Mouse (Mus musculus) adipocyte (in vitro differentiated cells): ENCODE measurements around the gene Arnt2.

Source experiments
- DNase-seq: peaks from one replicate; pipeline ENCODE4 v3.0.0-alpha.2; 2016; ENCODE audit warnings: low spot score

Gene Arnt2

DNA sequence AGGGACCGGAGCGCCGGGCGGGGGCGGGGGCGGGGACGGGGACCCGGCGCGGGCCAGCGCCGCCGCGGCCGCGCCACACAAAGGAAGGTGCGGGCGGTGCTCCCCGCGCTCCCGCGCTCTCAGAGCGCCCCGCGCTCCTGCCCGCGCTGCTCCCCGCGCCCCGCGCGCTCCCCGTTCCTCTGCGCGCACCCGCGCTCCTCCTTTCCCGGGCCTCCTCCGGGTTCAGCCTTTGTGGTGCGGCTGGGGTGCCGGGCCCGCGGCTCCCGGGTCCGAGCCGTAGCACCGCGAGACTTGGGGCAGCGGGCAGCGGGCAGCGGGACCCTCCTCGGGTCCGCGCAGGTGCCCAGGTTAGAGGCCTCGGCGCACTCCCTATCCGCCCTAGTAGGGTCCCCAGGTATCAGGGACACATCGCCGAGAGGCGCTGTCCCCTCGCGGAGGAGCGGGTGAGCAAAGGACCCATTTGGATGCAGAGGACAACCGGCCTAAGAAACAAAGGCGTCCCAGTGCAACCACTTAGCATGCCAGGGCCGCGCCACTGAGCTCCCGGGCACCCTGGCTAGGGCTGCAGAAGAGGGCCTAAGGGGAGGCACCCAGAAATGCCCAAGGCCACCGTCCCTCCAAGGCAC lies at the start of gene Arnt2:
Gene Arnt2, minus strand, starts transcription at position 281 of the 626 bp plus-strand sequence.
- DNase-seq, result no peak

DNA sequence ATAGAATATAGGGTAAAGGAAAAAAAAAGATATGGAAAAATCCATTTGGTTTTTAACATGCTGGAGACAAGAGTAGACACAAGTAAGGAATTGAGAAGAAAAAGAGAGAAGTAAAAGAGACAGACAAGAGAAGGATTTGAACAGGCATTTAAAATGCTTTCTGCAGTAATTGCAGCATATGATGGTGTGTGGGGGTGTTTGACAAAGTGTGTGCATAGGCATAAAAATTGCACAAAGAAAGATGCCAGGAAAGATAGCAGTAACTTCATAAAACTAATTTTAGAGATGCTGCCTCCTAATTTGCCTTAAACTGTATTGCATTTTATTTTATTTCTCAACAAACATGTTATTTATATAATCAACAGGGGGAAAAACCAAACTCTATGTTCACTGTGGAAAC lies 41.7 kb upstream of the Arnt2 start:
- no peak for DNase-seq

DNA sequence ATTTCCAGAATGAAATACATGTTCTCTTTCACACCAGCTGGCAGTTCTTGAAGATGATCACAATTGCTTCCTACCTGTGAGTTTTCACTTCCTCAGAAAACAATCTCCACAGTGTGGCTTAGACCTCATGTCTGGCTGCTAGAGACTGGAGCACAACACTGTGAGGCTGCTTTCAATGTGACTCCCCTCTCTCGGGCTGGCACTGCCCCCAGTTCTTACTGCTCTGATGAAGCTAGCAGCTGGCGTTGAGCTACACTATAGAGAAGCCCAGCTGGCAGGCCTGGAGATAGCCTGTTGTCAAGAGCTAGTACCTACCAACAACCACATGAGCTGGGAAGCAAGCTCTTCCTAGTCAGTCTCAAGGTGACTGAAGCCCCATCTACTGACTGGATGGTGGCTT lies 39.1 kb upstream of the Arnt2 start:
- DNase-seq, result no peak

DNA sequence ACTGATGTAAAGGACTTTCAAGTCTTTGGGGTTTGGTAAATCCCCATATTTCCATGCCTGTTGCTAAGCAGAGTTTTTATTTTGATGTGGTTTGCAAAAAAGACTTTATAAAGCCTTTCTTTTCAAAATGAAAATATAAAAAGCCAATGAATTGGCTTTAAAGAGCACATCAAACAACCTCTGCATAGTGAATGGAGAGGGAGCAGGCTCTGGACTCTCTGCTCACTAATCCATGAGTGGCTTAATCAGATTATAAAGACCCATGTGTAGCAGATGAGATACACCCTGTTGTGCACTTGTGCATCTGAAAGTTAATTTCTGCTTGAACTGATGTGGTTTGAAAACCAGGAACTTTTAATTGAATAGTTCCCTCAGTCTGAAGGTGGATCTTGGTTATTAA lies 38.5 kb upstream of the Arnt2 start:
- no peak for DNase-seq

DNA sequence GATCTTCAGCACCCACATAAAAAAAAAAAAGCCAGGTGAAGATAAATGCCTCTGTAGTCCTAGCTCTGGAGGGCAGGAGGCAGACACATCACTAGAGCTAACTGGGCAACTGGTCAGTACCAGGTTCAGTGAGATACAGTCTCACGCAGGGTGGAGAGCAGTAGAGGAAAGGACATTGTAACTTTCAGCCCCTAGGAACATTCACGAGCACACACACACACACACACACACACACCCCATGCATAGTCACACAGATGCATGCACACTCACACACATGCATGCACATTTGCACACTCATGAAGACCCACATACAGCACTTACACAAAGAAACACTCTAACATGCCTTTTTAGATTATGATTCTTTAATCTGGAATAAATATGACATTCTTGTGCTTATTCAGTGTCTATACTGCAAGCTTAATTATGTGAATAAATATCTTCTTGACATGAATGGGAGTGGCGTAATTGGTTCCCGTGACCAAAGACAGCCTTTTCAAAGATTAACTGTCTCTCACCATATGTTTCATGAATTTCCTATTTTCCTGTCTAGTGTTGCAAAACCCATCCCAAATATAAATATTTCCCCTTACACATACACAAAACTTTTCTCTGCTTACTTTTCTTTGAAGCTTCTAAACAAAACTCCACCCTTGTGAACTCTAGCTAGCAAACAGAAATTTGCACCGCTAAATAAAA lies 37.9 kb upstream of the Arnt2 start:
- DNase-seq, result no peak

DNA sequence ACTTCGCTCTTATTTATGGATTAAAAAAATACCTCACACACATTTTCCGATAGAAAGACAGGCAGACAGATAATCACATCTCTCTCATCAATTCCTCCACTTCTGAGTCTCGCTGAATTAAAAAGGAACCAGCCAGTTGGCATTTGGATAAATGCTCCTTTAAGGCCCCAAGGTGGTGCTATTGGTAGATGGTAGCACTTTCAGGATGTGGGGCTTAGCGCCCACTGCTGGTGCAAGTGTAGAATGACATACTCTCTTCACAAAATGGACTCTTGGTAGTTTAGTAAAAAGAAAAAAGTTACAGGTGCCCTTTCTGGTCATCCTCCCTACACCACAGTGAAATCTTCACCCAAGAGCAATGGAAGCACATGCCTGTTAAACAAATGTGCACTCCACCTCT lies 37.1 kb upstream of the Arnt2 start:
- DNase-seq, result peak; percentile 80

DNA sequence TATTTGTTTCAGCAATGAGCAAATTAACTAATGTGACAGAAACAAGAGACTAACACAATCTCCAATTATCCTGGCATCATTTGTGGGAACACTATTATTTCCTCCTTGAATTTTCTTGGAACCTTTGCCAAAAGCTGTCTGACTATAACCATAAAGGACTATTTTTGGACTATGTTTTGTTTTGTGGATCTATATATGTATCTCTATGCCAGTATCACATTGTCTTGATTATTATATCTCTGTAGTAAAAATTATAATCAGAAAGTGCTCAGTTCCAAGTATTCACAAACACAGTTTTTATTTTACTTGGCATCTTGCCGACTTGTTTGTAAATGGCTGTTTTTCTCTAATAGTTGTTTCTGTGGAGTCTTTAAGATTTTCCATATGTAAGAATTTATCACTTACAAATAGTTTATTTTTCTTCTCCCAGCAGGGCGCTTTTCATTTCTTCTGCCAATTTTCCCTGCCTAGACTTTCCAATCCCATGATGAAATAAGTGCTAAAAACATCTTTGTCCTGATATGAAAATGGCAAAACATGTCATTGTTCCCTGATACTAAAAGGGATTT lies 32.5 kb upstream of the Arnt2 start:
- peak; percentile 5 for DNase-seq

DNA sequence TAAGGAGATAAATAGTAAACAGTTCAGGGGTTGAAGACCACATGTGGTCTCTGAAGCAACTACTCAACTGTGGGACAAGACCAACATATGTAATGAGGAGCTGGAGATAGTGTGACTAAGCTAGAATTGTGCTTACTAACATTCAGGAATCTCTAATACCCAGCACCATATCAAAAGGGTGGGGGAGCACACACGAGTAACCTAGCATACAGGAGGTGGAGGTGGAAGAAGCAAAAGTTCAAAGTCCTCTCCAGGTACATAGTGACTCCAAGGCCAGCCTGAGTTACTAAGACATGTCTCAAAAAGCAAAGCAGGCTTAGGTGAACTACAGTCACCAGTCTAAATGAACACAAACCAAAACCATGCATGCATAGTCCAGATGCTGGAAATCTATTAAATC lies 29.6 kb upstream of the Arnt2 start:
- DNase-seq, result no peak

DNA sequence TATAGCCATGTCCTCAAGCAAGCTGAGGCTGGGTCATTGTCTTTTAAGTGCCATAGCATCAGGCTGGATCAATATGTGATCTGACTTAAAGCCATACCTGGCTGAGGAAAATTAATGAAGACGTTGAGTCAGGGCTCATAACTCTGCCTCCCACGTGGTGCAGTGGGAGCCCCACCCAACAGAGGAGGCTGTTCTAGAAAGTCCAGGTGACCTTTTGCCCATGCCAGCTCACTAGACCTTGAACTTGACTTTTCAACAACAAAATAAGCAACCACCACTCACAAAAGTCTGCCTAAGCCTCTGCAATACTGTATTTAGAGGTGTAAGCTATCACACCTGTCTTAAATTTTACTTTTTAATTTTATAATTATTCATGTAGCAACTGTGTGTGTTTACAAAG lies 24.9 kb upstream of the Arnt2 start:
- DNase-seq, result no peak

DNA sequence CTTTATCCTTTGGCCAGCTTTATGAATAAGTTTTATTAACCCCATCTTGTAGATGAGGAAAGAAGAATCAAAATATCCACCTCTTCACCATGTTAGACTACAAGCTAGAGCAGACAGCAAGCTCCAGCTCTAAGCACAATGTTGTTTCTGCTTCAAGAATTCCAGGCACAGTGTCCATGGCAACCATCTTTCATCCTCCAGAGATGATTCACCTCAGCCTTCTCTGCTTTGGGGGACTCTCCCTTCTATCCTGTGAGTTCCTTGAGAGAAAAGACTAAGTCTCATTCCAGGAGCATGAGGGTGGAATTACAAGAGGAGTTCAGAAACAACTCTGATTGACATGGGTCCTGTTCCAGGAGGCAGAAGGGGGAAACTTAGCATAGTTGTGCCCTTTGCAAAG lies 22.2 kb upstream of the Arnt2 start:
- DNase-seq, result no peak

DNA sequence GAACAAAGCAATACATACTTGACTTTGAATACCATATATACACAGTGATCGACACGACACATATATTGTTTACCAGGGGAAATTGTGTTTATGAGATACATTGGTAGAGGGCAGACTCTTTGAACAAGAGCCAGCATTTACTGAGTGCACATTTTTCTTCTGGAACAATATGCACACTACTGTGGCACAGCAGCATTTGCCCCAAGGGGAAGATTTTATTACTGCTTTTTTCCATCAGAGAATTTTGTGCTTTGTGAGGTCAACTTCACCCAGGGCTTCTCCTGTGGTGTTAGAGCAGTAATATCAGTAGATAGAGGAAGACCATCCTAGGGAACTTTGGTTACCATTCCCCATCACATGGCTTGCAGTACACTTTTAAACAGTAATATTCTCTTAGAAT lies 17.2 kb upstream of the Arnt2 start:
- no peak for DNase-seq

DNA sequence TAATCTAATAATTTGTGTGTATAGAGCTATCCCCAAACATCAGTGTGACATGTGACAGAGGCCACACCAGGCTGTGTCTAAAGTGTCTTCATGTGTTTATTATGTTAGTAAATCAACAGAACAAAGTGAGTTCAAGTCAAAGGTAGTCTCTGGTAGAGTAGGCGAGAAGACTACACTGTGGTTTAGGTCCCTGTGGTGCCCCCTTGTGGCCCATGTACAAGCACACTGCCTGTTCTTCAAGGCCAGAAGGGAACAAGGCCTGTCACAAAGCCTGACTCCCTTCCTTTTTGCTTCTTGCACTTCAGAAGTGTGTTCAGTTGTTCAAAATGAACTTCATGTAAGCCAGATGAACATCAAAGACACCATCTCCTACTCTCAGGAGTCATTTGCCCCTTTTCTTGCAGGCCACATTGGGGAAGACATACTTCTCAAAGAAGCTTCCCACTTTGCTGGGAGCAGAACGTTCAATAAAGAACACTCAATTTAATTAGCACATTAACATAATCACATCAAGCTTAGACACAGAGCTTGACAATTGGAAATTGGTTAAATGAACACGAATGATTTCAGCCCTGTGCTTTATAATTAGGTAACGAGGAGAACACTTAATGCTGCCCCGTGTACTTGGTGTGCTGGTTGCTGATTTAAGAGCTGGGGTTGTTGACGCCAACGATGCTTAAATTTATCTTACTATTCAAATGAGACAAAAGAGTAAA lies 14.9 kb upstream of the Arnt2 start:
- peak; percentile 6 for DNase-seq

DNA sequence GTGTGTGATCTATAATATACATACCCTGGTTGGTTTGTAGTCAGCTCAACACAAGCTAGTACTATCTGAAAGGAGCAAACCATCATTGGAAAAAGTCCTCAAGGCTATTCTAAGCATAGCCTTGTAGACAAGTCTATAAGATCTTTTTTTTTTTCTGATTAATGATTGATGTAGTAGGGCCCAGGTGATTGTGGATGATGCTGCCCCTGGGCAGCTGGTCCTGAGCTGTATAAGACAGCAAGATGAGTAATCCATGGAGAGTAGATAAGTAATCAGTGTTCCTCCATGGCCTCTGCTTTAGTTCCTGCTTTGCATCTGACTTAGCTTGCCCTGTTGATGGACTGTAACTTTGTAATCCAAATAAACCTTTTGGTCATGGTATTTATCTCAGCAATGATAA lies 11.8 kb upstream of the Arnt2 start:
- DNase-seq, result no peak

DNA sequence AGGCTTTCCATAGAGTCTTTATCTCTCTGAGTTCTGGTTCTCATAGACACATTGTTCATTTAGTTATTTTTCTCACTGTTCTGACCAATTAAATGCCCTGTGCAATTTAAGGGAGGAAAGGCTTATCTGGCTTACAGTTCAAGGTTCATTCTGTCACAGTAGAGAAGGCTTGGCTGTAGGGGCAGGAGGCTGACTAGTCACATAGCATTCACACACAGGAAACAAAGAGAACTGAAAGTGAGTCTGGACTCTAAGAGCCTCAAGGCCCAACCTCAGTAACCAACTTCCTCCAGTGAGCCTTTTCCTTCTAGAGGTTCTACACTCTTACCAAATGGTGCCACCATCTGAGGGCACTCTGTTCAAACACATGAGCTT lies 11.3 kb upstream of the Arnt2 start:
- DNase-seq, result no peak

DNA sequence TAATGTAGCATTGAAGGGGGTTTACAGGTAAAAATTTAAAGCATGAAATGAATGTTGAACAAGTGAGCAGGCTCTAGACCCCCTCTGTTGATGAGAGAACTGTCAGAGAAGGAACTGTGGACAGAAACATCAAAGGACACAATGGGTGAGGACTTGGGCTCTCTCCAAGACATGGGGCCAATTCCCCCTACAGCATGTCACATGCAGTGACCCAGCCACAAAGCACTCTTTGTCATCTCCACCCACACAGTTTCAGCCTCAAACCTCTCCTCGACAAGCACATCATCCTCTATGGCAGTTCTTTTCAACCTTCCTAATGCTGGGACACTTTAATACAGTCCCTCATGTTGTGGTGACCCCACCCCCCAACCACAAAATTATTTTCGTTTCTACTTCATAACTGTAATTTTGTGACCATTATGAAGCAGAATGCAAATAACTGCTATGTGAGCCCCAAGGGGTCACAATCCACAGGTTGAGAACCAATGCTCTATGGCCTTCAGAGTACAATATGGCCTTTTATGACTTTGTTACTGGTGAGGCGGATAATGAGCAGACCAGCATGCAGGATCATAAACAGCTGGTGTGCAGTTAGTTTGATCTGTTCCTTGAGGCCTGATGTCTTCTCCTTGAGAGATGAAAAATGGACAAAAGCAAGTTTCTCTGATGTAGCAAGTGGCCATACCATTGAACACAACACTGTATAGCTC lies 10.8 kb upstream of the Arnt2 start:
- DNase-seq, result no peak

DNA sequence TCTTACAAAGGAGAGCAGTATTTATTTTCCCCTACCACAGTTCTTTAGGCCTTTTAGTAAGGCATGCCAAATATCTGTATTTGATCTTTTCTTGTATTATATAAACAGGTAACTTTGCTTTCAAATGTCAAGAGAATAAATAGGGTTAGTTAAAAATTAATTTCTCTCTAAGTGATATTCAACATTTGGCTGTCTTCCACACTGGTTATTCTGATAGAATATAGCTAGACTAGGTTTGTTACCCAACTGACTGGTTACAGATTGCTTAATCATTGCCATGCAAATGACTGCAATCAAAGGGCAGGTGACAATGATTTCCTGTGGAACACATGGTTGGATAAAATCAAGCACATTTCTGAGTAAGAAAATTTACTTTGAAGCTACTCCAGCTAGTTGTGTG lies 7.5 kb upstream of the Arnt2 start:
- no peak for DNase-seq

DNA sequence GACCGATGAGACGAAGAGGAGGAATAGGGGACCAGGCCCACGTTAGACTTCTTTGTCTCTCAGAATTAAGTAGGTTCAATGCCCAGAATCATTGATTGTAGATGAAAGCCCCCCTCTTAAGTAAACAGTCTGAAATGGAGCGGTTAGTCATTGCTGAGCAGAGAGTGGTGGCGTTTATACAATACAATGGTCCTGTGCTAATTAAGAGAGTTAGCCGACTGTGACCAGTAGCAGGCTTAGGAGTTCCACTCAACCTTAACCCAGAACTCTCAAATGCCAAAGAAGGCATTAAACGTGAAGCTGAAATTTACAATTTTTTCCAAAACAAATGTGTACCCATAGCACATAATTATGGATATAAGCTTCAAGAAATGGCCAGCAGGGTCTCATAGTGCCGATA lies 2.6 kb upstream of the Arnt2 start:
- no peak for DNase-seq

DNA sequence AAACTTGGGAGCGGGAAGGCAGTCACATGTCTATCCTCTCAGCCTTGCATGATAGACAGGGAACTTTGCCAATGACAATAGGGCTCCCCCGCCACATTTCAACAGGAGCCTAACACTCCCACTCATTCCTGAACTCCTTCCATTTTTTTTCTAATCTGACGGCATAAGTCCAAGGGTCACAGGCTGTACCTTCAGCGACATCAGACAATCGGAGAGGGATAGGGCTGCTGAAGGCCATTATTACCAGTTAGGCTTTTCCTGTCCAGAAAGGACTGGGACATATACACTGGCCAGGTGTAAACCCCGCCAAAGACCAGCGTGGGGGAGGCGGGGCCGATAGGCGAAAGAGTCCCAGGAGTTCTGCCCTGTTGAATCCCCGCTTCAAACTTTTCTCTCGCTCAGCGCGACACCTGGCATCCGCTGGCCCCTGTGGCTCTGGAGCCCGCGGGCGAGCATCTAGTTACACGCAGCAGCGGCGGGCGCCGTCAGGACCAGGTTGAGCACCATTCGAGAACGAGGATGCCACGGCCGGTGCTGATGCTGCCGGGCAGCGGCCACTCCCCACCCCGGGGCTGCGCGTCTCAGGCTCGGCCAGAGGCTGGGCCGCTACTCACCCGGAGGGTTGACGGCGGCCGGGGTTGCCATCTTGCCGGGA lies 608 bp downstream of the Arnt2 start:
- DNase-seq, result no peak

DNA sequence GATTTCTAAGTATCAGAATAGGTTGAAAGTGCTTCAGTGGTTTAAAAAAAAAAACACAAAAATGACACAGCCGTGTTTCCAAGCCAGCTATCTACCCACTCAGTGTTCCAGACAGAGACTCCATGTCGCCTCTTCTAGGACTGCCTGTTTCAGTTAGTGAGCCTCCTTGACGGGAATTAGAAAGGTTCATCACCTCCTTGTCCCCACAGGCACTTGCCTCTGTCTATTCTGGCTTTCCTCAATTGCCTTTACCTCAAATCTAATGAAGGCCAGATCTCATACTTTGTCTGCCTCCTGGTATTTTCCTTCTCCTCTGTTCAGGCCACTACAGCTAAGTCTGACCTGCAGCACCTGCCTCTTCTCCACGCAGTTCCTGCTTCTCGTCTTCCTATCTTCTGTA lies 1.7 kb downstream of the Arnt2 start:
- no peak for DNase-seq

DNA sequence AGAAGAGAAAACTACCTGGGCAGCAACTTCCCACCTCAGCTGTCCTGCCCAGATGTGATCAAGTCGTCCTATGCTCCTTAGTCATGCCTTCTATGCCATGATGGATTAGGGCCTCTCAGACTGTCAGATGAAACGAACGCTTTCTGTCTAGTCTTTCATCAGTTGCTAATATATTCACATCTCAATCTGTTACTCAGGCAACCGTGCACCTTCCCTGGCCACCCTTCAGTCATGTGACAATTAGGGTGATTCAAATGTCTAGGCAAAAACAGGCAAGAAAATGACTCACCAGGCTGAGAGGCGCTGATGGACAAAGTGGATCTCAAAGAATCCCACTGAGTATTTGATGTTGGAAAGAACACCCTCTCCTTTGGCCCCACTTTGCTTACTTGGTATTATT lies 6.6 kb downstream of the Arnt2 start:
- no peak for DNase-seq

DNA sequence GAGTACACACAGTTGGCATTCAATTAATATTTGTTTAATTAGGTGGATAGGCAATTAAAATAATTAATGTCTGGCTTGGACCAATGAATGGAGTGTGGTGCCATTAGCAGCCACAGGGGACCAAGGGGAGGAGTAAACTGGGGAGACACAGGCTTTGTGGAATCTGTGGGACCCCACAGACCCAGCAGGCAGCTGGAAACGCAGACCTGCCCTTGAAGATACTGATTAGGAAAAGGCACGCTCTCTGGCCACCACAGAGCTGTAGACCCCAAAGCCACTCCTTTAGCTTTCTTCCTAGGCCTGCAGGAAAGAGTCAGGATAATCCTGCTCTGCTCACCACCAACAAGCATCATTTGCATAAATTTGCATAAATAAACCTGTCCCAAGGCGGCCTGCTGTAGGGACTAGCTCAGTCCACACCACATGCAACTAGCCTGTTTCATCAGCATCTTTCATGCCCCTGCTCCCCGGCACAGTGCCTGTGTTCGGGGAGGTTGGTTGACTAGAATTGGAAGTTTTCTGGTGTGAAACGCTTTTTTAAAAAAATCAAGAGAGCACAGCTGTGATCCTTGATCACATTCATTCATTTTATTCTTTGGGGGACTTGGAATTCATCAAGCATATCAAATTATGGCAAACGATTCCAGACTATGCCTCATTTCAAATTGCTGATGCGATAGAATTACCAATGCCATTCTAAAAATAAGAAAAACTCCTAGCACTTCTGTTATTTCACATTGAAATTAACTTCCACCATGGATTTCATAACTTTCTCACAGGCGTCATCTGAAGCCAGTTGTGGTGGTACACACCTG lies 8.1 kb downstream of the Arnt2 start:
- no peak for DNase-seq
